Mouse (Mus musculus) heart, adult 2 months (tissue): ENCODE data around the gene Mysm1. TPM values are rescaled to one million over a fixed set of nuclear protein-coding genes. Genes with fewer than 3 reads are reported as not detected.

Experiments used
- DNase-seq, 2 experiments: peaks; one replicate each; pipeline ENCODE4 v3.0.0; 2021
- H3K27ac ChIP-seq: fragments of 200-600 bp; 2 replicates; pipeline ENCODE4 v1.8.1; 2022
- H3K27me3 ChIP-seq: fragments of 200-500 bp; 2 replicates; pipeline ENCODE4 v1.6.1; 2012; ENCODE audit warnings: mild to moderate bottlenecking, low read length, inconsistent platforms, mixed read lengths; ENCODE audit not compliant: control insufficient read depth, insufficient read depth
- H3K36me3 ChIP-seq: fragments of 200-500 bp; 2 replicates; pipeline ENCODE4 v1.6.1; 2012; ENCODE audit warnings: low read length, inconsistent platforms; ENCODE audit not compliant: control insufficient read depth, insufficient read depth
- H3K4me1 ChIP-seq: fragments of 200-500 bp; 2 replicates; pipeline ENCODE4 v1.6.1; 2011; ENCODE audit warnings: low read length; ENCODE audit not compliant: control insufficient read depth, insufficient read depth
- H3K4me3 ChIP-seq: fragments of 200-600 bp; 2 replicates; pipeline ENCODE4 v1.8.1; 2022
- H3K79me2 ChIP-seq: fragments of 200-500 bp; replicated peaks from 2 replicates; pipeline ENCODE4 v1.6.1; 2012; ENCODE audit warnings: mild to moderate bottlenecking, inconsistent platforms, low read length, moderate library complexity, mixed read lengths; ENCODE audit not compliant: control insufficient read depth, insufficient read depth
- H3K9ac ChIP-seq: fragments of 200-500 bp; 2 replicates; pipeline ENCODE4 v1.6.1; 2012; ENCODE audit warnings: low read depth, mild to moderate bottlenecking, control low read depth, inconsistent platforms, low read length, mixed read lengths
- CTCF ChIP-seq: fragments of 200-600 bp; IDR thresholded peaks from 2 replicates; pipeline ENCODE4 v1.8.1; 2022; ENCODE audit warnings: antibody characterized with exemption, mild to moderate bottlenecking, moderate library complexity
- EP300 ChIP-seq: fragments of 200-500 bp; IDR thresholded peaks from 2 replicates; pipeline ENCODE4 v1.6.1; 2011; ENCODE audit warnings: low read depth, low read length, control low read depth; ENCODE audit not compliant: insufficient read depth
- POLR2A ChIP-seq: fragments of 200-500 bp; IDR thresholded peaks from 2 replicates; pipeline ENCODE4 v1.6.1; 2011; ENCODE audit warnings: mild to moderate bottlenecking, low read depth, low read length, control low read depth; ENCODE audit not compliant: insufficient read depth
- WGBS: fragments of 180-500 bp; shearing (Covaris S2); methylation state at CpG from one replicate; pipeline ENCODE4 v1.1.7; 2018; 5-methylcytosine and 5-hydroxymethylcytosine counted together
- intact Hi-C: fragments of 180-260 bp; cut with DNase I; formaldehyde crosslinking; loops from one replicate; pipeline ENCODE4 v1.15.1; 2025
- polyA plus RNA-seq: library from polyadenylated mRNA; depleted of rRNA; stranded (reverse); fragments of >200 nt; gene quantifications from 2 replicates; pipeline ENCODE4 v1.2.3, GENCODE M21; 2012
- total RNA-seq, 2 experiments: library from RNA; stranded (reverse); gene quantifications; 2 replicates each; pipeline ENCODE4 v1.2.3; 2021

Gene Mysm1
- total and polyA plus RNA-seq, 3 experiments: 2.7 to 10.7 (median 9.2) TPM

GRCm38 (mm10) chr4:95018221-95018620 lies 39.3 kb upstream of the Mysm1 start:
- intact Hi-C loops: no loop called here
- Histone ChIP-seq H3K27ac (no peak overlapping the region), H3K79me2 (no peaks in the 10 kb centered on the region), H3K4me1 (no peaks in the 10 kb centered on the region), H3K4me3 (no peak overlapping the region), H3K9ac (no peak overlapping the region), H3K27me3 (no peaks in the 10 kb centered on the region), H3K36me3 (no peaks in the 10 kb centered on the region)
- no peak for DNase-seq
- WGBS: 61% methylated on average over 7 of the region's 7 CpGs
- TF ChIP-seq CTCF (no peak), EP300 (no peak), POLR2A (no peak)

- Histone ChIP-seq H3K27me3 (no peaks in the 10 kb centered on the region), H3K27ac (no peak overlapping the region)
- 78% methylated on average over 1 of the region's 1 CpGs for WGBS
Observed at GRCm38 (mm10) chr4:95012706-95013105, 33.8 kb upstream of the Mysm1 start.

GRCm38 (mm10) chr4:95012256-95012655 lies 33.4 kb upstream of the Mysm1 start:
- H3K36me3 ChIP-seq: no peaks in the 10 kb centered on the region
- intact Hi-C loops: no loop called here
- TF ChIP-seq CTCF (no peak), EP300 (no peak), POLR2A (no peak)
- no peaks in the 10 kb centered on the region for H3K27me3 ChIP-seq
- no peaks in the 10 kb centered on the region for H3K4me1 ChIP-seq
- no peak overlapping the region for H3K4me3 ChIP-seq
- no peak overlapping the region for H3K27ac ChIP-seq
- no peaks in the 10 kb centered on the region for H3K79me2 ChIP-seq
- DNase-seq: no peak
- no peak overlapping the region for H3K9ac ChIP-seq

More at GRCm38 (mm10) chr4:95012706-95013105, 33.8 kb upstream of the Mysm1 start:
- Histone ChIP-seq H3K79me2 (no peaks in the 10 kb centered on the region), H3K9ac (no peak overlapping the region), H3K4me3 (no peak overlapping the region), H3K4me1 (no peaks in the 10 kb centered on the region), H3K36me3 (no peaks in the 10 kb centered on the region)
- TF ChIP-seq EP300: no peak
- no peak for TF ChIP-seq POLR2A
- no peak for TF ChIP-seq CTCF
- DNase-seq: no peak
- intact Hi-C loops: no loop called here

- H3K27ac ChIP-seq: no peak overlapping the region
- H3K79me2 ChIP-seq: no peaks in the 10 kb centered on the region
- DNase-seq: peak; percentile 58 to 83
- H3K27me3 ChIP-seq: no peaks in the 10 kb centered on the region
- peak overlapping the region; percentile 9; the same call in 1 of the 2 replicates for H3K9ac ChIP-seq
- intact Hi-C loops: loop anchor here (1.0 to 5.0 kb wide), 5 partner anchors 40 to 916 kb away; no protein-coding TSS in a partner anchor
- WGBS: 42% methylated on average over 13 of the region's 13 CpGs
- no peak overlapping the region for H3K4me3 ChIP-seq
- TF ChIP-seq EP300 (peak; percentile 93), CTCF (no peak; the same call in none of the 2 replicates)
- no peaks in the 10 kb centered on the region for H3K36me3 ChIP-seq
- no peaks in the 10 kb centered on the region for H3K4me1 ChIP-seq
Observed at GRCm38 (mm10) chr4:95008175-95009057, 29.5 kb upstream of the Mysm1 start.

- 63% methylated on average over 8 of the region's 8 CpGs for WGBS
- Histone ChIP-seq H3K27ac (no peak overlapping the region), H3K27me3 (no peaks in the 10 kb centered on the region), H3K36me3 (no peaks in the 10 kb centered on the region), H3K4me1 (no peaks in the 10 kb centered on the region), H3K9ac (no peak overlapping the region), H3K79me2 (no peaks in the 10 kb centered on the region), H3K4me3 (no peak overlapping the region)
- intact Hi-C loops: loop anchor here (1.0 to 5.0 kb wide), 5 partner anchors 41 to 917 kb away; no protein-coding TSS in a partner anchor
- DNase-seq: no peak
- TF ChIP-seq EP300 (no peak), POLR2A (no peak), CTCF (no peak)
Observed at GRCm38 (mm10) chr4:95007759-95008158, 28.9 kb upstream of the Mysm1 start.

- no peak for DNase-seq
- 81% methylated on average over 6 of the region's 6 CpGs for WGBS
- no peaks in the 10 kb centered on the region for H3K27me3 ChIP-seq
- no peak for TF ChIP-seq POLR2A
- no peak for TF ChIP-seq EP300
- H3K79me2 ChIP-seq: no peaks in the 10 kb centered on the region
- no peak overlapping the region for H3K9ac ChIP-seq
- intact Hi-C loops: loop anchor here (5.0 kb wide), 1 partner anchor 177 kb away; no protein-coding TSS in a partner anchor
- H3K4me1 ChIP-seq: no peaks in the 10 kb centered on the region
- H3K36me3 ChIP-seq: no peaks in the 10 kb centered on the region
- H3K27ac ChIP-seq: no peak overlapping the region
- H3K4me3 ChIP-seq: no peak overlapping the region
Observed at GRCm38 (mm10) chr4:95005251-95005830, 26.4 kb upstream of the Mysm1 start.
